Mouse (Mus musculus): ENCODE data around the gene Oard1. TPM values are rescaled to one million over a fixed set of nuclear protein-coding genes. Genes with fewer than 3 reads are reported as not detected.

The Oard1 gene
- polyA plus RNA-seq, 1 experiment: 14.6 TPM

DNA sequence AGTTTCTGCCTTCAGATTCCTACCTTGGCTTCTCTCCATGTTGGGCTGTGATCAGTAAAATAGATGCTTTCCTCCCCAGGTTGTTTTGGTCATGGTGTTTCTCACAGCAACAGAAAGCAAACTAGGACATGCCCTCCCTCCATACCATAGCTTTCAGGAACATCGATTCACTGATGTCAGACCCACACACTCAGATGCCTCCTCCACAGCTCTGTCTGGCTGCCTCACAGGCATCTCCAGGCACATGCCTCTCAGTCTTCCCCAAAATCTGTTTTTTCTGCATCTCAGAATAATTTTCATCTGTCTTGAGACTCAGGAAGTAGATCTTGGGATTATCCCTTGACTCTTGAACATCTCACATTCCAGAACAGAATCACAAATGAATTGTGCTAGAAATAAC lies 33.7 kb upstream of the Oard1 start:
- TF ChIP-seq GATA1 (IDR thresholded peaks at IDR 0.05; ENCODE audit: borderline replicate concordance, low read length) (no peak), FLI1 (IDR thresholded peaks at IDR 0.05; ENCODE audit: low read length) (no peak)
- no peaks in the 10 kb centered on the region for H3K27me3 ChIP-seq (replicated peaks)

DNA sequence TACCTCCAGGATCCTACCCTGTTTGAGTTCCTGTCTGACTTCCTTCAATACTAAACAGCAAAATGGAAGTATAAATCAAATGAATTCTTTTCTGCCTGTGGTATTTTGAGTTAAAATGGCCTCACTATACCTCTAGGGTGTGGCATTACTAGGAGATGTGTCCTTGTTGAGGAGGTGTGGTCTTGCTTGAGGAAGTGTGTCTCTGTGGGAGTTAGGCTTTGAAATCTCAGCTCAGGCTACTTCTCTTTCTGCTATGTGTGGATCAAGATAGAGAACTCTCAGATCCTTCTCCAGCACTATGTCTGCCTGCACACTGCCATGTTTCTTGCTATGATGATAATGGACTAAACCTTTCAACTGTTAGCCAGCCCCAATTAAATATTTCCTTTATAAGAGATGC lies 30.8 kb upstream of the Oard1 start:
- H3K27me3 ChIP-seq (replicated peaks): no peaks in the 10 kb centered on the region
- H3K9me3 ChIP-seq: no peaks in the 10 kb centered on the region
- no peak for TF ChIP-seq FLI1 (IDR thresholded peaks at IDR 0.05; ENCODE audit: low read length)
- no peak for TF ChIP-seq GATA1 (IDR thresholded peaks at IDR 0.05; ENCODE audit: borderline replicate concordance, low read length)
- no peak overlapping the region for H3K4me3 ChIP-seq (replicated peaks)
- peaks cover 73% of the 10 kb centered on the region for H3K36me3 ChIP-seq (replicated peaks; ENCODE audit: low read length)
- H3K4me1 ChIP-seq: peaks cover 32% of the 10 kb centered on the region

More for the DNA sequence above, 33.7 kb upstream of the Oard1 start:
- H3K4me1 ChIP-seq: peaks cover 36% of the 10 kb centered on the region
- H3K36me3 ChIP-seq (replicated peaks; ENCODE audit: low read length): peaks cover 72% of the 10 kb centered on the region
- H3K9me3 ChIP-seq: no peaks in the 10 kb centered on the region
- no peak overlapping the region for H3K4me3 ChIP-seq (replicated peaks)

DNA sequence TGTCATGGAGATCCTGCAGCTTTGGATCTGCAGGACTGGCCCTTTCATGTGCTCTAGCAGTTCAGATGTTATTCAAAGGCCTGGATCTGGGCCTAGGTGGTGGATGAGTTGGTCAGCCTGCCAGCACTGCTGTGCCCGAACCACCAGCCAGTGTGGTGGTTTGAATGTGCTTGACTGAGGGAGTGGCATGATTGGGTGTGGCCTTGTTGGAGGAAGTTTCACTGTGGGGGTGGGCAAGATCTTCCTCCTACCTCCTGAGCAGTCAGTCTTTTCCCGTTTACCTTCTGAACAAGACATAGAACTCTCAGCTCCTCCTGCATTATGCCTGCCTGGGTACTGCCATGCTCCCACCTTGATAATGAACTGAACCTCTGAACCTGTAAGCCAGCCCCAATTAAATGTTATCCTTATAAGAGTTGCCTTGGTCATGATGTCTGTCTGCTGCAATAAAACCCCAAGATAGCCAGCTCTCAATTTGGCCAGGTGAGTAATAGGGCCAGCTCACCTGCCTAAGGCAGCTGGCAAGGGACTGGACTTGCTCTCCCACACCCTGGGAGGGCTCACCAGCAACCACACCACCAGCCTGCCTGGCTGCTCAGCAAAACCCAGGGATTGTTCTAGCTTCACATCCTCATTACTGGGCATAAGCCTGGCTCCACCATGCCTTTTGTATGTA lies 23.9 kb upstream of the Oard1 start:
- TF ChIP-seq GATA1 (IDR thresholded peaks at IDR 0.05; ENCODE audit: borderline replicate concordance, low read length): no peak
- TF ChIP-seq FLI1 (IDR thresholded peaks at IDR 0.05; ENCODE audit: low read length): no peak
- Histone ChIP-seq H3K4me1 (peaks cover 45% of the 10 kb centered on the region), H3K9me3 (no peaks in the 10 kb centered on the region), H3K4me3 (replicated peaks) (no peak overlapping the region), H3K36me3 (replicated peaks; ENCODE audit: low read length) (peaks cover 99% of the 10 kb centered on the region), H3K27me3 (replicated peaks) (no peaks in the 10 kb centered on the region)

DNA sequence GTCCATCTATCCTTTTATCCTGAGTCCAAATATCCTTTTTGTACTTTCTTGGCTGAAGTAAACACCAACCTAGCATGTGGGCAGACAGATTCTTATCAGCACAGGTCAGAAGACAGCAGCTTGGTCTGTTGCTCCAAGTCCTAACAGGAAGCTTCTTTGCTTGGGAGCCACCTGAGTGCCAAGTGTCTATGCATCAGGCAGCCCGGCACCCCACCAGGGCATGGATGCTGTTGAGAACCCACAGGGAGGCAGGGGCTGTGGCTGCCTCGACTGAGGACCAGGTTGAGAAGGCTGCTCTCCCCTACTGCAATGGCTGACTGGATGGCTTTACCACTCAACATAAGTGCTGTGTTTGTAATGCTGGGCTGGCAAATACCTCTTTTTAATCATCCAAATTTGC lies 21.1 kb upstream of the Oard1 start:
- peaks cover 99% of the 10 kb centered on the region for H3K36me3 ChIP-seq (replicated peaks; ENCODE audit: low read length)
- peaks cover 46% of the 10 kb centered on the region for H3K4me1 ChIP-seq
- H3K27me3 ChIP-seq (replicated peaks): no peaks in the 10 kb centered on the region
- TF ChIP-seq GATA1 (IDR thresholded peaks at IDR 0.05; ENCODE audit: borderline replicate concordance, low read length) (no peak), FLI1 (IDR thresholded peaks at IDR 0.05; ENCODE audit: low read length) (no peak)
- no peak overlapping the region for H3K4me3 ChIP-seq (replicated peaks)
- H3K9me3 ChIP-seq: no peaks in the 10 kb centered on the region

DNA sequence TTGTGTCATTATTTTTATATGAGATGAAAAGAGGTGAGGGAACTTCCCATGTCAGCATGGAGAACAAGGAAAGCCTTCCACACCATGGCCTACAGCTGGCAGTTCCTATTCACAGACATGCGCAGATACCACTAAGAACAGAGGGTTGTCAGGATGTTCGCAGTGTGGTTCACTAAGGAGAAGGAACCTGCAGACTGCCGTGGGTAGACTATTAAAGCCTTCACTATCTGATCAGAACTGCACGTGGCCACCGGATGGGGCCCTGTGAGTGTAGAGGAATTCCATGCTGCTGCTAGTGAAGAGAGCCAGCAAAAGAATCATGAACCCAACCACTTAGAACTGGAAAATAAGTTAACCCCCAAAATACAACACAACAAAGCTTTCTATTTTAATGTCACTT lies 20.4 kb upstream of the Oard1 start:
- TF ChIP-seq FLI1 (IDR thresholded peaks at IDR 0.05; ENCODE audit: low read length) (no peak), GATA1 (IDR thresholded peaks at IDR 0.05; ENCODE audit: borderline replicate concordance, low read length) (no peak)

DNA sequence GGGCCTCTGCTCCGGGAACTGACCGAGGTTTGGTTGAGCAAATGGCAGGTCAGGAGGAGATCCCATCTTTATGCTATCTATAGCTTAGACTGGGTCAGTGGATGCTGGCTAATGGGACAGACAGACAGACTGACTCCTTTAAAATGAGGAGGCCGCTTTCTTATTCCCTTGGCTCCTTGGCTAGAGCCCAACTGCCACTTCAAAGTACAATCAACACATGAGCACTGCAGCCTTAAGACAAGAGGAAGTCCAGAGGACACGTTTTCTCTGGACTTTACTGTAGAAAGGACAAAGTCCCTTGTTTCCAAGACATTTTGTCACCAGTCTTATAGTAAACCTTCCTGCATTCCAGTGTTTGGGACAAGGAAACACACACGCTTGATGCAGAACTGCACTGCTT lies 18.4 kb upstream of the Oard1 start:
- Histone ChIP-seq H3K9me3 (no peaks in the 10 kb centered on the region), H3K4me1 (peaks cover 61% of the 10 kb centered on the region), H3K4me3 (replicated peaks) (no peak overlapping the region), H3K36me3 (replicated peaks; ENCODE audit: low read length) (peaks cover 99% of the 10 kb centered on the region), H3K27me3 (replicated peaks) (no peaks in the 10 kb centered on the region)
- TF ChIP-seq GATA1 (IDR thresholded peaks at IDR 0.05; ENCODE audit: borderline replicate concordance, low read length): no peak
- no peak for TF ChIP-seq FLI1 (IDR thresholded peaks at IDR 0.05; ENCODE audit: low read length)

More for the DNA sequence above, 20.4 kb upstream of the Oard1 start:
- Histone ChIP-seq H3K36me3 (replicated peaks; ENCODE audit: low read length) (peaks cover 99% of the 10 kb centered on the region), H3K9me3 (no peaks in the 10 kb centered on the region), H3K27me3 (replicated peaks) (no peaks in the 10 kb centered on the region), H3K4me3 (replicated peaks) (no peak overlapping the region), H3K4me1 (peaks cover 51% of the 10 kb centered on the region)

DNA sequence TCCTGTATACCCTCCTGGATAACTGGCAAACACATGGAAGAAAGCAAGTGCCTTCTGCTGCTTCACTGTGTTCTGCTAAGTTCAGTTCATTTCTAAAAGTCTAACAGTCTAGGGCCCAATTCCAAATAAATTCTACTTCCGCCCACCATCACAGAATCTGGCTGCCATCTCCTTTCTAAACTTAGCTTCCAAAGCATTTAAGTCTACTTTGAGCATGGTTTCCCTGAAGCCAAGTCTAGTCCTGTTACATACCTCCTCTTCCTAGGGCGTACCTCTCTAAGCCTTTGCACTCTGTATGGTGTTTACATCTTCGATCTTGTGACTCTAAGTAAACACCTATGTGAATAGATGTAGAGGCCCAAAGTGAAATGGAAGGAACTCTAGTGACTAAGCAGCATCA lies 17.2 kb upstream of the Oard1 start:
- TF ChIP-seq FLI1 (IDR thresholded peaks at IDR 0.05; ENCODE audit: low read length): no peak
- no peak for TF ChIP-seq GATA1 (IDR thresholded peaks at IDR 0.05; ENCODE audit: borderline replicate concordance, low read length)
- Histone ChIP-seq H3K9me3 (no peaks in the 10 kb centered on the region), H3K36me3 (replicated peaks; ENCODE audit: low read length) (peaks cover 100% of the 10 kb centered on the region), H3K27me3 (replicated peaks) (no peaks in the 10 kb centered on the region), H3K4me1 (peaks cover 72% of the 10 kb centered on the region), H3K4me3 (replicated peaks) (no peak overlapping the region)

DNA sequence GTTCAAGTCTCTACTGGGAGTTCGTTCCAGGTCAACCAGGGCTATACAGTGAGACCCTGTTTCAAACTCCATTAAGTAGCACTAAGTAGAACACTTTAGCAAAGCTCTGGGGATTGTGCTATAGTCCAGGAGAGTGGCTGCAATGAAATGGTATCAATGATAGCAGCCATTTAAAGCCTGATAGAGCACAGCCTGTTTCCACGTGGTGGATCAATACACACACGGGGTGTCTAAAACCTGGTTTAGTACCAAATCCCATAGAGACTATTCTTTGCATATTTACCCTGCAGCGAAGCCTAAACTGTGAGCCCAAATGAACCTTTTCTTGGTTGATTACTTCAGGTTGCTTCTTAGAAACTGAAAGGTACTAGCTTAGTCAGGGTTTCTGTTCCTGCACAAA lies 8.1 kb upstream of the Oard1 start:
- H3K9me3 ChIP-seq: no peaks in the 10 kb centered on the region
- TF ChIP-seq GATA1 (IDR thresholded peaks at IDR 0.05; ENCODE audit: borderline replicate concordance, low read length) (no peak), FLI1 (IDR thresholded peaks at IDR 0.05; ENCODE audit: low read length) (no peak)
- H3K27me3 ChIP-seq (replicated peaks): no peaks in the 10 kb centered on the region
- no peak overlapping the region for H3K4me3 ChIP-seq (replicated peaks)
- peaks cover 83% of the 10 kb centered on the region for H3K4me1 ChIP-seq
- H3K36me3 ChIP-seq (replicated peaks; ENCODE audit: low read length): peaks cover 85% of the 10 kb centered on the region

DNA sequence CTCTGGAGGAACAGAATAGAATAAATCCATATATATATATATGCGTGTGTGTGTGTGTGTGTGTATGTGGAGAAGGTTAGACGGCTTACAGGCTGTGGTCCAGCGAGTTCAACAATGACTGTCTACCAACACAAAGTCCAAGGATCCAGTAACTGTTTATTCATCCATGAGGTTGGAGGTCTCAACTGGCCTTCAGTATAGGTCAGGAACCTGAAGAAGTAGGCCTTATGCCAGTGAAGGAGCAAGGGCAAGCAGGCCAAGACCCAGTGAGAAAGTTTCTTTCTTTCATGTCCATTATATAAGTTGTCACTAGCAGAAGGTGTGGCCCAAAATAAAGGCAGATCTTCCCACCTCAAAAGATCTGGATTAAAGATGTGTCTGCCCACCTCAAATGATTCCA lies 7.1 kb upstream of the Oard1 start:
- TF ChIP-seq GATA1 (IDR thresholded peaks at IDR 0.05; ENCODE audit: borderline replicate concordance, low read length) (no peak), FLI1 (IDR thresholded peaks at IDR 0.05; ENCODE audit: low read length) (no peak)

DNA sequence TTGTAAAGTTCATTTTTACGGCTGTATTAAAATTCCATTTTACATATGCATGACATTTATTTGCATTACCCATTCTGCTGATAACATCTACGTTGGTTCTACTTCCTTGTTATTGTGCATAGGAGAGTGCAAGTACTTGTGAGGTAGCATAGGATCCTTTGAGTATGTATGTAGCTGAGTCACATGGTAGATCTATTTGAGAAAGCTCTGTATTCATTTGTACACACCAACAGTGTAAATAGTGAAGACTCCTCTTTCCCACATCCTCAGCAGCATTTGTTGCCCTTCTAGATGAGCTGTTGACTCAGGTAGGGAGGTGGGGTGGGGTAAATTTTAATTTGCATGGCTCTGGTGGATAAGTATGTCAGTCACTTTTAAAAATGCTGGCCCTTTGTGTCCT lies 6.0 kb upstream of the Oard1 start:
- peaks cover 80% of the 10 kb centered on the region for H3K4me1 ChIP-seq
- H3K4me3 ChIP-seq (replicated peaks): no peak overlapping the region
- no peaks in the 10 kb centered on the region for H3K27me3 ChIP-seq (replicated peaks)
- H3K36me3 ChIP-seq (replicated peaks; ENCODE audit: low read length): peaks cover 67% of the 10 kb centered on the region
- no peak for TF ChIP-seq FLI1 (IDR thresholded peaks at IDR 0.05; ENCODE audit: low read length)
- TF ChIP-seq GATA1 (IDR thresholded peaks at IDR 0.05; ENCODE audit: borderline replicate concordance, low read length): no peak
- no peaks in the 10 kb centered on the region for H3K9me3 ChIP-seq

More for the DNA sequence above, 7.1 kb upstream of the Oard1 start:
- Histone ChIP-seq H3K4me1 (peaks cover 83% of the 10 kb centered on the region), H3K36me3 (replicated peaks; ENCODE audit: low read length) (peaks cover 78% of the 10 kb centered on the region), H3K27me3 (replicated peaks) (no peaks in the 10 kb centered on the region), H3K4me3 (replicated peaks) (no peak overlapping the region), H3K9me3 (no peaks in the 10 kb centered on the region)

Measured in megakaryocyte, embryonic 14.5 days (primary cell).